Mouse (Mus musculus): ENCODE measurements around the gene Wasf2. TPM values are rescaled to one million over a fixed set of nuclear protein-coding genes. Genes with fewer than 3 reads are reported as not detected.

Gene Wasf2
- polyA plus RNA-seq, 1 experiment: 62.0 TPM

DNA sequence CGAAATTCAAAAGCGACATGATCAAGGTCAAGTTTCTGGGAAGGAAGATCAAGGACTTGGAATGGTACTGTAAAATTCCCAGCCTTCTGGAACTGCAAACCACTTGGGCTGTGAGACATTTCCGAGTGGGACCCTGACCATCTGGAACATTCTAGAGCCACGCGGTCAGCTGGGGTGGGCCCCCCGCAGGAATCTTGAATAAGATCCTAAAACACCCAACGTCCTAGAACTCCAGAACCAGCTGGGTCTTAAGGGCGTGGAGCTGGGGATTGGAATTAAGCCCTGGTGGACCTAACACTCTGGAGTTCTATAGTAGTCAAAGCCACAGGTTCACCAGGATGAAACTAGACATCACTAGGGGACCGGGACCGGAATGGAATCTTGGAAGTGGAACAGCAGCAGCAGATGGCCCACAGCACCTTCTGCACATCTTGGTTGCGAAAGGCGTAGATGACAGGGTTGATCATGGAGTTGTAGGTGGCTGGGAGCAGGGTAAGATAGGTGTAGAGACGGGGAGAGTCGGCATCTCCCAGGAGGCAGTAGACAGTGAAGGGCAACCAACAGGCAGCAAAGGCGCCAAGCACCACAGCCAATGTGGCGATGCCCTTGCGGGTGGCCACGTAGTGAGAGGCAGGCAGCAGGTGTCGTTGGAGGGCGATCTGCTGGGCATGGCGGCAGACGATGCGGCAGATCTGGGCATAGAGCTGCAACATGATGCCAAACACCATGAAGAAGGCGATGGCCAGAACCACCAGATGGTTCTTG, 79.9 kb downstream of the Wasf2 start:
- TF ChIP-seq MYOD1 (IDR thresholded peaks at IDR 0.05; ENCODE audit: control insufficient read depth in 1 of 3, insufficient read length in 2 of 3, low read depth in 2 of 3): peak in 1 of 3 experiments; percentile 30
- no peak for TF ChIP-seq SRF (IDR thresholded peaks at IDR 0.05; ENCODE audit: control insufficient read depth, insufficient read length, low read depth)
- H3K4me2 ChIP-seq (ENCODE audit: low read depth): no peak overlapping the region
- H3K79me2 ChIP-seq (ENCODE audit: control insufficient read depth, insufficient read depth): no peaks in the 10 kb centered on the region
- no peak overlapping the region for H3K4me3 ChIP-seq
- H3ac ChIP-seq (ENCODE audit: control insufficient read depth, insufficient read length): no peak overlapping the region
- no peaks in the 10 kb centered on the region for H3K27me3 ChIP-seq (ENCODE audit: control insufficient read depth, insufficient read depth, insufficient read length)
- no peaks in the 10 kb centered on the region for H3K36me3 ChIP-seq (ENCODE audit: control insufficient read depth, insufficient read depth)

DNA sequence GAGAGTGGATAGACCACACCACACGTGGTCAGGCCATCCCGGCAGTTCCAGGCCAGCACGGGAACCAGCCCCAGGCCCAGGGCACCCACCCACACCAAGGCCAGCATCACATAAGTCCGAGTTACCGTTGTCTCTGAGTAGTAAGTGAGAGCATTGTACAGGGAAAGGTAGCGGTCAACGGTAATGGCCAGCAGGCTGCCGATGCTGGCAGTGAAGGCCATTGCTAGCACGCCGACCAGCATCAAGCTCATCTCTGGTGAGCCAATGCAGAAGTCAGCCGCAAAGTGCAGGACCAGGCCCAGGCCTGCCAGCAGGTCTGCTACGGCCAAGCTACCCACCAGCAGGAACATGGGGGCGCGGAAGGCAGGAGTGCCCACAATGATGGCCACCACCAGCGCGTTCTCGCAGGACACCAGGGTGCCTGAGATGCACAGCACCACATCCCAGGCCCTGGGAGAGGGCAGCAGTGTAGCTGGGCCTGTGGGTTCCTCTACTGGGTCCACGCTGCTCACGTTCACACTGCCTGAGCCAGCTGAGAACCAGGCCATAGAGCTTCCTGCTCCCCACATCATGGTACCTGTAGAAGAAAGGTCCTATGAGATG, 80.6 kb downstream of the Wasf2 start:
- TF ChIP-seq POLR2AphosphoS2 (IDR thresholded peaks at IDR 0.05; ENCODE audit: insufficient read length, low read depth) (no peak), REST (IDR thresholded peaks at IDR 0.05; ENCODE audit: insufficient read depth, insufficient read length) (no peak), E2F4 (IDR thresholded peaks at IDR 0.05; ENCODE audit: insufficient read depth) (no peak), TCF3 (IDR thresholded peaks at IDR 0.05; ENCODE audit: insufficient read length, low read depth) (no peak), SRF (IDR thresholded peaks at IDR 0.05; ENCODE audit: control insufficient read depth, insufficient read length, low read depth) (no peak), MYOD1 (IDR thresholded peaks at IDR 0.05; ENCODE audit: control insufficient read depth in 1 of 3, insufficient read length in 2 of 3, low read depth in 2 of 3) (no peak)
- no peak overlapping the region for H3K4me2 ChIP-seq (ENCODE audit: low read depth)
- no peak overlapping the region for H3ac ChIP-seq (ENCODE audit: control insufficient read depth, insufficient read length)
- no peaks in the 10 kb centered on the region for H3K79me2 ChIP-seq (ENCODE audit: control insufficient read depth, insufficient read depth)
- H3K4me3 ChIP-seq: no peak overlapping the region
- no peaks in the 10 kb centered on the region for H3K36me3 ChIP-seq (ENCODE audit: control insufficient read depth, insufficient read depth)
- H3K27me3 ChIP-seq (ENCODE audit: control insufficient read depth, insufficient read depth, insufficient read length): no peaks in the 10 kb centered on the region

DNA sequence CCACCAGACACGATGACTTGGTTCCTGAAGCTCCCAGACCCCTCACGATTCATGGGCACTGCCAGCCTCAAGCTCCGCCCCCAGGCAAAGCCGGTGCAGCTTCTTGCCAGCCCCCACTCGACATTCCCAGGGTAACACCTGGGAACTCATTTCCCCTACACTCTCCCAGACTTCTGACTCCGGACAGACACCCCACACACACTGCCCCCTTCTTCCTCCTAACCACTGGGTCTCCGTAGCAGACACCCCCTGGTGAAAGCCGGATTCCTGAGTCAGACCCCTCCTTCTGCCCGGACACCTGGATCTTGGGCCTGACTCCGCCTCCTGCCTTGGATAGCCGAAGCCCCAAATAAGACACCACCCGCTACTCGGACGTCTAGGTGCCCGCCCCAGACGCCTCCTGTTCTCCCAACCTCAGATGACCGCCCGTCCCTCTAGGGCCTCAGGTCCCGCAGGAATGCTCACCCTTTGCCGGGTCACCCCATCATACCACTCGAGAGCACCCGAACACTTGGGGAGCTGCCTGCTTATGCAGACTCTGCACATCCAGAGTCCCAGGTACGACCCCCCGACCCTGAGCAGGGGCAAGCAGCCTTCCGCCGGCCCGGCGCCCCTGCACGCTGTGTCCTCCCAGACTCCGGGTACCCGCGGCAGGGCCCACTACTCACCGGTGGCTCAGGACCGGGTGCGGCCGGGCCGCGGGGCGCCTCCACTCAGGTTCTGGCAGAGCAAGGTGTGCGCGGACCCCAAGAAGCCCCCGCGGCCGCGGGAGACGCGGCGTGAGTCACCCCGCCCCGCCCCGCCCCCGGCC, 81.7 kb downstream of the Wasf2 start, which contains the start of the genes Cd164l2 and Gpr3:
TSS of gene Cd164l2 (plus strand) at position 381 of the 811 bp plus-strand sequence.
TSS of gene Gpr3 (minus strand) at position 786 of the 811 bp plus-strand sequence.
- Histone ChIP-seq H3K79me2 (ENCODE audit: control insufficient read depth, insufficient read depth) (no peaks in the 10 kb centered on the region), H3K36me3 (ENCODE audit: control insufficient read depth, insufficient read depth) (no peaks in the 10 kb centered on the region), H3K4me2 (ENCODE audit: low read depth) (peak within 1 kb of the TSS; percentile 92), H3K27me3 (ENCODE audit: control insufficient read depth, insufficient read depth, insufficient read length) (no peaks in the 10 kb centered on the region), H3ac (ENCODE audit: control insufficient read depth, insufficient read length) (peak within 1 kb of the TSS; percentile 24), H3K4me3 (peak within 1 kb of the TSS; percentile 18)
- no peak for TF ChIP-seq TCF3 (IDR thresholded peaks at IDR 0.05; ENCODE audit: insufficient read length, low read depth)
- TF ChIP-seq REST (IDR thresholded peaks at IDR 0.05; ENCODE audit: insufficient read depth, insufficient read length): no peak
- no peak for TF ChIP-seq MYOG (IDR thresholded peaks at IDR 0.05; ENCODE audit: control insufficient read depth in 1 of 3, insufficient read depth in 1 of 3, insufficient read length in 2 of 3, low read depth in 2 of 3)
- no peak for TF ChIP-seq CEBPB (IDR thresholded peaks at IDR 0.05; ENCODE audit: insufficient read depth, poor library complexity, severe bottlenecking)
- no peak for TF ChIP-seq USF1 (IDR thresholded peaks at IDR 0.05; ENCODE audit: low read depth)
- TF ChIP-seq E2F4 (IDR thresholded peaks at IDR 0.05; ENCODE audit: insufficient read depth): no peak
- no peak for TF ChIP-seq TCF12 (IDR thresholded peaks at IDR 0.05; ENCODE audit: insufficient read depth, poor library complexity, severe bottlenecking)
- no peak for TF ChIP-seq SRF (IDR thresholded peaks at IDR 0.05; ENCODE audit: control insufficient read depth, insufficient read length, low read depth)
- no peak for TF ChIP-seq MAX (IDR thresholded peaks at IDR 0.05; ENCODE audit: low read depth)
- TF ChIP-seq POLR2AphosphoS2 (IDR thresholded peaks at IDR 0.05; ENCODE audit: insufficient read length, low read depth): no peak
- no peak for TF ChIP-seq POLR2A (IDR thresholded peaks at IDR 0.05; ENCODE audit: insufficient read length, low read depth)
- no peak for TF ChIP-seq MYOD1 (IDR thresholded peaks at IDR 0.05; ENCODE audit: control insufficient read depth in 1 of 3, insufficient read length in 2 of 3, low read depth in 2 of 3)

DNA sequence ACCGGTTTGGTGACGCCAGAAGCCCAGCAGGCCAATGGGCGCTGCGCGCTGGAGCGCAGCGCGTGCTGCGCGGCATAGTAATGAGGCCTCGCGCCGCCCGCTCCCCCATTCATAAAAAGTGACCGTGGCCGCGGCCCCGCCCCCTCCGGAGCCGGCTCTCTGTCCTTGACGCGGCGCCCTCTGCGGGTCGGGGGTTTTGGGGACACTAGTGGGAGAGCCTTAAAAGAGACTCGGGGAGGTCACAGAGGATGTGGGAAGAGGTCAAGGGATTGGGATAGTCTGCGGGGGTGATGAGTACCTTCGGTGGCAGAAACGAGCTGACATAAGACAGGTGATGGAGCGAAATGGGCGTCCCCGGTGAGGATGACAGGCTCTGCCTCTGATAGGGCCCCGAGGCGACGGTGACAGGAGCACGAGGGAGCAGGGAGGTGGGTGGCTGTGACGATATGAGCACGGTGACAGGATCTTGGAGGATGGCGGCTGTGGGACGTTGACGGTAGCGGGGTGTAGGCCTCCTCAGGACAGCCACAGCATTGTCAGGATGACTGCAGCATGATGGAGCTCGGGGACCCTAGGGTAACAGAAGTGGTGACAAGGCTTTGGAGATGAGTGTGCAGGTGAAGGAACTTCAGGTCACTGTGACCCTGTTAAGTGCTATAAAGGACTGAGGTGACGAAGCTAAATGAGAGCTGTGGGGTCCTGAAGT, 82.4 kb downstream of the Wasf2 start:
- H3K36me3 ChIP-seq (ENCODE audit: control insufficient read depth, insufficient read depth): no peaks in the 10 kb centered on the region
- H3ac ChIP-seq (ENCODE audit: control insufficient read depth, insufficient read length): peak overlapping the region; percentile 24
- peak overlapping the region; percentile 18 for H3K4me3 ChIP-seq
- no peaks in the 10 kb centered on the region for H3K27me3 ChIP-seq (ENCODE audit: control insufficient read depth, insufficient read depth, insufficient read length)
- no peaks in the 10 kb centered on the region for H3K79me2 ChIP-seq (ENCODE audit: control insufficient read depth, insufficient read depth)
- peak overlapping the region; percentile 92 for H3K4me2 ChIP-seq (ENCODE audit: low read depth)
- TF ChIP-seq REST (IDR thresholded peaks at IDR 0.05; ENCODE audit: insufficient read depth, insufficient read length) (no peak), E2F4 (IDR thresholded peaks at IDR 0.05; ENCODE audit: insufficient read depth) (peak; percentile 14), MAX (IDR thresholded peaks at IDR 0.05; ENCODE audit: low read depth) (no peak), SRF (IDR thresholded peaks at IDR 0.05; ENCODE audit: control insufficient read depth, insufficient read length, low read depth) (no peak)

Measured in myocyte (in vitro differentiated cells).